10 mouse cellular contexts compared by ENCODE assay signal in the genomic region with DNA sequence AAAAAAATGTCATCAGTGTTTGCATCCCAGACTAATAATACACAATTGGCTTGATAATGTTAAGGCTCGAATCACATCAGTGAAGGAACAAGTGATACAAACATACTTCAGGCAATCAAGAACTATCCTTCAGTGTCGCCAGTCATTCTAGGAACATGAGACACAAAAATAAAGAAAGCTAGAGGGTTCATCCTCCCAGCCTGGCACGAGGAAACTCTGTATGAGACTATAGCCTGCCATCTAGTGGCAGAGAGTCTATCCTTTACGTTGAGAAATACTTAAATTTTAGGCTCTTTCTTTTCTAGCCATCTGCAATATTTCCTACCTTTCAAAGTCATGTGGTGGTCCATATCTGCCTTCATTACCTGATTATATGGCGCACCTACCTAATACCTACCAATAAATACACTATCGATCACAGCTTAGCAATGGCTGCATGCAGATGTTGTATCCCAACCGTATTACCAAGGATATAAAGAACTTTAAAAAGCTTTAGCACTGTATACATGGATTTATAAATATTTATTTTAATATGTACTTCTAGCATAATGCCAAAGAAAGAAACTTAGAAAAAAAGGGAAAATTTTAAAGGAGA.
DNase-seq lines count a peak whose midpoint lies in the region; ATAC-seq and TF ChIP-seq lines count a peak whose summit lies in the region.
"Had no signal": no experiment of that assay in that cellular context is flagged by ENCODE, and none has a peak within 500 bp of the region (broad histone marks: within the 10 kb centered on the region; RNA-seq: fewer than 3 reads in every experiment).

No protein-coding gene starts in this region.

- H3K9me3 ChIP-seq in midbrain, embryonic 15.5 days, result no peaks in the 10 kb centered on the region

- H3K4me2 ChIP-seq in midbrain, embryonic 15.5 days, result no peak overlapping the region

- H3K27ac ChIP-seq in cerebellum, adult 2 months (ENCODE audit: insufficient read depth, low read length), result no peak overlapping the region
- H3K27ac ChIP-seq in layer of hippocampus, adult 2 months, result no peak overlapping the region
- H3K27ac ChIP-seq in midbrain, embryonic 15.5 days, result no peak overlapping the region
- H3K27ac ChIP-seq: liver, embryonic 14.5 days had no signal

- 0 out of 2 replicates have a peak, but pooled peaks have one; percentile 36 for ATAC-seq in common myeloid progenitor, adult 5-6 weeks (replicated peaks; ENCODE audit: low read depth, poor library complexity, severe bottlenecking)
- peak; percentile 71 for ATAC-seq in midbrain, embryonic 15.5 days (replicated peaks)

- WGBS in cerebellum, adult 2 months, result 52% methylated on average over 7 of the region's 7 CpGs
- WGBS in midbrain, embryonic 15.5 days, result 48% methylated on average over 7 of the region's 7 CpGs

- no peak overlapping the region for H3K9ac ChIP-seq in midbrain, embryonic 15.5 days
- H3K9ac ChIP-seq: liver, embryonic 14.5 days had no signal

- no peaks in the 10 kb centered on the region for H3K27me3 ChIP-seq in cerebellum, adult 2 months (ENCODE audit: control insufficient read depth, insufficient read depth, low read length)
- H3K27me3 ChIP-seq in midbrain, embryonic 15.5 days (replicated peaks), result no peaks in the 10 kb centered on the region

- no peak overlapping the region for H3K4me3 ChIP-seq in cerebellum, adult 2 months (replicated peaks; ENCODE audit: insufficient read depth, low read depth, low read length)
- H3K4me3 ChIP-seq in layer of hippocampus, adult 2 months, result no peak overlapping the region
- no peak overlapping the region for H3K4me3 ChIP-seq in midbrain, embryonic 15.5 days

- TF ChIP-seq CTCF in cerebellum, adult 2 months (IDR thresholded peaks at IDR 0.05; ENCODE audit: borderline replicate concordance, insufficient read depth, low read depth, low read length), result peak; percentile 11; the same call in 1 of the 2 replicates
- TF ChIP-seq CTCF in layer of hippocampus, adult 2 months (conservative IDR thresholded peaks at IDR 0.05), result peak; percentile 80

- TF ChIP-seq POLR2A in cerebellum, adult 2 months (IDR thresholded peaks at IDR 0.05; ENCODE audit: borderline replicate concordance, insufficient read depth, low read length), result no peak

- no peak for DNase-seq in cerebellum, adult 2 months
- no peak for DNase-seq in cerebellum, postnatal 4 days (ENCODE audit: low spot score in 2 of 2)
- DNase-seq in layer of hippocampus, adult 2 months (ENCODE audit: low spot score in 2 of 2), result no peak
- DNase-seq in layer of hippocampus, postnatal 10 days (ENCODE audit: low spot score in 2 of 2), result no peak
- DNase-seq in adrenal gland, postnatal 10 days, result no peak
- no peak for DNase-seq in thymus, postnatal 14 days
- DNase-seq: thymus, postnatal 25 days had no signal

- H3K4me1 ChIP-seq in cerebellum, adult 2 months (ENCODE audit: control insufficient read depth, insufficient read depth, low read length), result no peaks in the 10 kb centered on the region; the same call in 1 of the 2 replicates
- H3K4me1 ChIP-seq in midbrain, embryonic 15.5 days, result no peaks in the 10 kb centered on the region

- no peaks in the 10 kb centered on the region for H3K36me3 ChIP-seq in midbrain, embryonic 15.5 days (replicated peaks)
